Mouse (Mus musculus): ENCODE data around the gene Fryl.
"Not testable (repeated sequence)": the region's sequence is repeated elsewhere in the genome, so short reads cannot be mapped to it uniquely, and the experiment has no call there.

GRCm38 (mm10) chr5:73011806-73012205 lies 244.6 kb downstream of the Fryl start:
- TF ChIP-seq CTCF (IDR thresholded peaks at IDR 0.05; ENCODE audit: borderline replicate concordance, extremely low read depth, insufficient read depth, insufficient read length); POLR2A (IDR thresholded peaks at IDR 0.05; ENCODE audit: borderline replicate concordance, extremely low read depth, insufficient read depth, insufficient read length, poor library complexity, severe bottlenecking): not testable (repeated sequence)

Measured in brain, embryonic 14.5 days (tissue).